Mouse (Mus musculus): ENCODE measurements around the gene Hoxc5.

Hoxc5 gene

DNA sequence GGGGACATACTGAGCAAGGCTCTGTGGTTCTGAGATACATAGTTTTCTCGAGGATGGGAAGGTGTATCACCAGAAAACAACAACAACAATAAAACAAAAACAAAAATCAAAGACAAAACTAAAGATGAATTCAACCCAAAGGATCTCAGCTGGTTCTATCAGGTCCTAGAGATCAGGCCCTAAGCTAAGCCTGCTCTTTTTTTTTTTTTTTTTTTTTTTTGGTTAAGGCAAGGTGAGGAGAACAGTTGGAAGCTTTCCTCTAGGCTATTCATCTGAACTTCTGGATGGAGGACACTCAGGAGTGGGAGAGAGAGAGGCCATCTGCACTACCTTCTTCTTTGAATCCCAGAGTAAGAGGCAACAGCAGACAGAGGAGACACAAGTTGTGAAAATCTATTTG is 70.3 kb downstream of the Hoxc5 start:
- no peak for DNase-seq (ENCODE audit: extremely low spot score)

DNA sequence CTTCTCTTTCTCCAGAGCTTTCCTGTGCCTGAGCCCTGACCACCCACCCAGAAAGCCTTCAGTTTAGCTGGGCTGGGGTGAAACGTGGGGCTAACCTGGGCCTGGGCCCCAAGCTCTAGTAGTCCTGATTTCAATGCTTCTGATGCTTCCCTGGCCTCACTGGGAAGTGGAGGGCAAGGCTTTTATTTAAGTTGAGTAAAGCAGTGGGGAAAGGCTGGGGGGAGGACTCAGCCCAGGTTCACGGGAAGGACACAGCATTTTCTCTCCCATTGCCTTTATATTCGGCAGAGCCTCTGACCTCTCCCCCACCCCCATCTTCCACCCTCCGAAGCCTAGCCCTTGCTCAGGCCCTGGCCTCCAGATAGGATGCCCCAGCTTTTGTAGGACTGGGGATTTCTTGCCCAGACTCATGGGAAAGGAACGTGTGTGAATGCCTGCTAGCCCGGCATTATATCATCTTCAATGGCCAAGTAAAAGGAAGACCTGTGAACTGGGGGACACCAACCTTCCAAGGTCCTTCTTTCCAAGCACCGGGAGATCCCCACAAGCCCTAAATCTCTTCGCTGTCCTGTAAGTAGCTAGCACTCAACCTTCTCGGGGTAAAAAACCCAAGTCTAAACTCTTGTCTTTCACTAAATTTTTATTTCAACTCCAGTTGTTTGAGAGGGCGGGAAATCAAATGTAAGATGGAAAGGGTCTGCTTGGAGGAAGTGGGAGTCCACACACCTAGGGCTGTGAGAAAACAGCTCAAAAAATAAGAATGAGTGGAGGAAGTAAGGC is 71.6 kb downstream of the Hoxc5 start:
- DNase-seq (ENCODE audit: extremely low spot score) = peak; percentile 66

DNA sequence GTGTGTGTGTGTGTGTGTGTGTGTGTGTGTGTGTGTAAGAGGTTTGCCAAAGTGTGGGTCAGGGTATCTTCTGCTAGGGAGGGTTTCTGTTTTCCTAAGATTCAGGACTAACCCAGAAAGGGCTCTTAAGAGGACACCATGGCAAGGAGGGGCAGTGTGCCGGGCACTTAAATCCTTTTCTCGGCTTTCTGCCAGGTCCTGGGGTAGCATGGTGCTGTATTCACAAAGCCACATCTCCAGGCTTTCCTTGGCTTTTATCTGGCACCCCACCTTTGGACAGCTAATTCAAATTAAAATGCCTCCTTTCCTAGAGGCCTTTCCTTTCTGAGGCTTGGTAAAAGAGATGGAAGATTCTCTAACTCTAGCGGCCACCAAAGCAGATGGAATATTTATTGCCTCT is 72.4 kb downstream of the Hoxc5 start:
- DNase-seq (ENCODE audit: extremely low spot score) = no peak

DNA sequence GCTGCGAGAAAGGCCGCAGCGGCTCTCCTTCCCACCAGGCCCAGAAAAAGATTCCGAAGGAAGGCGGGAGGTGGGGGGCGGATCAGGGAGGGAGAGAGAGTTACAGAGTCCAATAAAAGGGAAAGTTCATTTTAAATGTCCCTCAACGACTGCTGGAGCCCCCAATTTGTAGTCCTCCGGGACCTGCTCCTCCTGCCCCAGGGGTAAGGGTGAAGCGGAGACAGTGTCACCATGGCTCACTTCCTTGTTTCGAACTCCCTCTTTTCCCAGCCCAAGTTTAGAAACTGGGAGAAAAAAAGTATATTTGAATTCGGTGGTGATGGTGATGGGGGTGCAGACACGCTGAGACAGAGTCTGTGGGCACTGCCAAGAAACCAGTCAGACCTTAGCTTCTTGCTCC is 73.4 kb downstream of the Hoxc5 start:
- DNase-seq (ENCODE audit: extremely low spot score) = no peak

DNA sequence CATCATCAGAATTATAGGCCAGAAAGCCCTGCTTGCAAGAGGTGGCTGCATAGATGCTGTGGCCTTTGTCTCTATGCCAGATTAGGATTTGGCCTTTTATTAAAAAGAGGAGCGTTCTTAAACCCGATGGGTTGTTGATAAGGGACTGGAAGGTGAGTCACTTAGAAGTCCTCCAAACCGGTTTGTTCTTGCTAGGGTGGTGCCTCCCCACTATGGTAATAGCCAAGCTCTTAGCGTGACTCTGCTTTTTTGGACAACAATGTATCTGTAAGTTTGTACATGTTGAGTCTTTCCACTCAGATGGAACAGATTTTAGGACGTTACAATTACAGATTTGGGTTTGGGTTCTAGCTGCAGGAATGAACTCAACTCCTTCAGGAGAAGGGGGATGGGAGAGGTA is 74.4 kb downstream of the Hoxc5 start:
- peak; percentile 44 for DNase-seq (ENCODE audit: extremely low spot score)

DNA sequence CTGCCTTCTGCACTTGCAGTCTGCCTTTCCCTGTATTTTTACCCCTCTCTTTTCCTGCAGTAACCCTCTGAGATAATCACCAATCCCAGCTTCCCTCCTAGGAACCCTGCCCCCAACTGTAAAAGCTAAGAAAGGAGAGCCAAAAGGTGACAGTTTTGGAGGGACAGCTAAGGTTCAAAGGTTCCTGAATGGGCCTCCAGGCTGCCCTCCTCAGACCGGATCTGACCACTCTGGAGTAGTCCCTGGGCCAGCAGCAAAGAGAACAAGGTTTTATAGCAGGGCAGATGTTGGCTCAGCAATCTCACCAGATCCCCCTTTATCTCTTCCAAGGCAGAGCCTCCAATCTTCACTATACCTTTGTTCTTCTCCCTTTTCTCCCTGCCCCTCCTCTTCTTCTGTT is 75.0 kb downstream of the Hoxc5 start:
- peak; percentile 43 for DNase-seq (ENCODE audit: extremely low spot score)

DNA sequence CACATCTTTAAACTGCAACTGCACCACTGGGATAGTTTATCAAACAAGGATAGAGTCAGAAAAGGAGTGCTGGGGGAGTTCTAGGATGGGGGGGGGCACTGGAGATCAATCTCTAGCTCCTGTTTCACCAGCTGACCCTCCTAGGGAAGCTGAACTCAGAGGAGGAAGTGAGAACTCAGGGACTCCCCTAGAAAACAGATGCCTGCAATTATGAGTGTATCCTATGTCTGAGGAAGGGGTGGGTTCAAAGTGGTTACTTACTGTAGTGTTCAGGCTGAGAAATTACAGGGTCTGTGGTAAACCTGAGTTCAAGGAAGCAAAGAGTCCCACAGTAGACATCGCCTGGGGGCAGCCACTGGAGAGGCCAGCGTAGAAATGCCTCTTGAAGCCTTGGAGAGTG is 84.4 kb downstream of the Hoxc5 start:
- no peak for DNase-seq (ENCODE audit: extremely low spot score)

DNA sequence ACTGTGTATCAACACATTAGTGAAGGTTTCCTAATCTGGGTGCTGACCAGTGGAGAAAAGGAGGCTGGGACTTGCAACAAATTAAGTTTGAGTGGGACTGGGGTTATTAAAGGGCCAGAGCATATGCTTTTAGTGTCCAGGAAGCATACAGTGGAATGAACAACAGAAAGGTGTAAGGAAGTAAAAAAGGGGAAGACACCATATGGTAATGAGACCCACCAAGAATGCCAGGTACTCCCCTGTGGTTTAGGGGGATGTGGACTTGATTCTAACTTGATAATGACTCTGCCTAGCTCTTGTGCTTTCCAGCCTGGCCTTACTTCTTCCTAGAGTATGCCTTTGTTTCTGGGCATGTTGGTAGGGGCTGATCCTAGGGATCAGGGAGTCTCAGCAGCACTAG is 86.0 kb downstream of the Hoxc5 start:
- DNase-seq (ENCODE audit: extremely low spot score) = no peak

DNA sequence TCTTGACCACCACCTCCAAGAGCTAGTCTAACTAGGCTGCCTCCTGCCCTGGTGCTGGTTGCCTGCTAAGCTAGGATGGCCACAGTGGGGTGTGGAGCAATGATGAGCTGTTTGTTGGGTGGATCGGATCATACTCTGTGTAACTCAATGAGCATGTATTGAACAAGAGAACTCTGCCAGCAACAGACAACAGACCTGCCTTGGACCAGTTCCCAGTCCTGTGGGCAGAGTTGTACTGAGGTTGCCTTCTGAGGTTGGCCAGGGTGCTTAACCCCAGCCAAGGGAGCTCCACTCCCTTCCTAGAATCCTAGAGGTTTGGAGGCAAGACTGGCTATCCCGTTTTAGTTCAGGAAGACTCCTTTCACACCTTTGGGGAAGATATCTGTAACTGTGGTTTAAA is 89.2 kb downstream of the Hoxc5 start:
- no peak for DNase-seq (ENCODE audit: extremely low spot score)

DNA sequence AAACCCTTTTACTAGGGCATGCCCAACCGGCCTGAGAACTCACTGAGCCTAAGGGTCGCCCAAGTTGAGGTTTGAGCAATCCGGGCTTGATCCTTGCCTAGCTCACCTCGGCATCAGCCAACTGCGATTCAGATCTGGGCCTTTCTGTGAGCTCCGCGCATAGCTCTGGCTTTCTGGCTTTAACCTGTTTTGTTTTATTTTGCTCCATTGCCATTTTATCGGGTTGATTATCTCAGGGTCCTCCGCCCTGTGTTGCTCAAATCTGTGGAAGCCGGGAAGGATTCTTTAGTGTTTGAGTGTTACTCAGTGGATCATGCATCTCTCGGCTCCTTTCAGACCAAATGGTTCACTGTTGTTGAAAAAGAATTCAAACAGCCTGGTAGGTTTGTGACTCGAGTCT is 91.5 kb downstream of the Hoxc5 start:
- DNase-seq (ENCODE audit: extremely low spot score) = peak; percentile 66

DNA sequence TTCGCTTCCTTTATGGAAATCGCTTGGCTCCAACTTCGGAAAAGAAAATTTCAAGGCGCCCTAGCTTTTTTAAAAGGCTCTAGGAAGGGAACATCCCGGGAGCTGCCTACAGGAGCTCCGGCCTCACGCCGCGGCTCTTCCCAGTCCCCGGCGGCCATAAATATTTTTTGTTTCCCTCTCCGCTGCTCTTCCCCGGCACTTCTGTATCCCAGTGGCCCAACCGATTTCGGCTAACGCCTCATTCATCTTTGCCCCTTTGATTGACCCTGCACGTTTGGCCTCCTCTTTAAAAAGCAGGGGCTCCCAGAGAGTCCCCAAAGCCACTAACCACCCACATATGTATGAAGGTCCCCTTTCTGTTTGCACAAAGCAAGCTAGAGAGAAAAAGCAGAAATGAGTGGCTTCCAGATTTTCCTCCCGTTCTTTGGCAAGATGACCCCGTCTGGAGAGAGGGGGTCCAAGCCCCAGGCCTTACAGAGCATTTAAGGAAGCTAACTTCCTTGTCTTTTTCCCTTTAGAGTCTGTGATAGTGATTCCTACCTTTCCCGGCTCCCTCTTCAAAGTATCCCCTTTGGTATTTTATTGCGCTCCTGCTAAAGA is 92.2 kb downstream of the Hoxc5 start:
- DNase-seq (ENCODE audit: extremely low spot score) = no peak

DNA sequence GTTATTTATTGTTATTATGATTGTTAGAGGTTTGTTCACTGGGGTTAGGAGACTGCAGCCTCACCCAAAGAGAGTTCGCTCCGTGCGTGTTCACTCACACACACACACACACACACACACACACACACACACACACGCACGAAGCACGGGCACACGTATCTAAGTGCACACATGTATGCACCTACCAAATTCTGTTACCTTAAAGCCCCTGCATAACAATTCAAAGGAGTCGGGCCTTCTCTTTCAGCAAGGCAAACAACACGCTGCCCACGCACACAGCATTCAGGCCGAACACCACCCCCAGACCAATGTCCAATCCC is 92.7 kb downstream of the Hoxc5 start:
- no peak for DNase-seq (ENCODE audit: extremely low spot score)

DNA sequence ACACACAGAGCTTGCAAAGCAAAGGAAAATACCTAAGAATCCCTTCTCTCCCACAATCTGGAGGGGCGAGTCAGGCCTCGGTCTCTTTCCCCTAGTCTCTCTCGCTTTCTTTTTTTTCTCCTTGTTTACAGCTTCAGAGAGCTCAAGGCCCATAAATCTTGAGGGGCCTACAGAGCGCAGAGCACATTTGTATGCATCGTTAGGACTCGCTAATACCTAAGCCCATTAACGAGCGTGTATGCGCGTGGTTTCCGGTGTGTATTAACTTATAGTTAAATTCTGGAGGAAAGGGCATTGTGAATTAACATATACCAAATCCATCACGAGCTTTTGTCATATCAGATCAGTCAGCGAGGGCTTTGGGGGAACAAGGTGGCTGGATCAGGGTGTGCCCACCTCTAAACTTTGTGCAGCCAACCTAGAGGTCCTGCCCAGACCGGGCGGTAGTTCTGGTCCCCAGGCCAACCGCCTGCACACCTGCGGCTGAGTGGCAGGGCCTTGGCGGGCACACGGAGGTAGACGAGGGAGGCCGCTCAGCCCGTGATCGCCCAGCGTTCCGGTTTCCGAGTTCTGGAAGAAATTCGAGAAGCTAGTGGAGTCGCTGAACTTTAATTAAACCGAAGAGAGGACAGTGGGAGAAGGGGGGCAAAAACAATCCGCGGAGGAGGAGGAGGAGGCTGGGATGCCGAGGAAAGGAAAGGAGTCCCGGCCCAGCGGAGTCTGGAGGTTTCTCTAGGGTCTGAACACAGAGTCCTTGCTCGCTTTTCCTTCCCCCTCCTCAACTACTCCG is 93.3 kb downstream of the Hoxc5 start:
- peak; percentile 77 for DNase-seq (ENCODE audit: extremely low spot score)

DNA sequence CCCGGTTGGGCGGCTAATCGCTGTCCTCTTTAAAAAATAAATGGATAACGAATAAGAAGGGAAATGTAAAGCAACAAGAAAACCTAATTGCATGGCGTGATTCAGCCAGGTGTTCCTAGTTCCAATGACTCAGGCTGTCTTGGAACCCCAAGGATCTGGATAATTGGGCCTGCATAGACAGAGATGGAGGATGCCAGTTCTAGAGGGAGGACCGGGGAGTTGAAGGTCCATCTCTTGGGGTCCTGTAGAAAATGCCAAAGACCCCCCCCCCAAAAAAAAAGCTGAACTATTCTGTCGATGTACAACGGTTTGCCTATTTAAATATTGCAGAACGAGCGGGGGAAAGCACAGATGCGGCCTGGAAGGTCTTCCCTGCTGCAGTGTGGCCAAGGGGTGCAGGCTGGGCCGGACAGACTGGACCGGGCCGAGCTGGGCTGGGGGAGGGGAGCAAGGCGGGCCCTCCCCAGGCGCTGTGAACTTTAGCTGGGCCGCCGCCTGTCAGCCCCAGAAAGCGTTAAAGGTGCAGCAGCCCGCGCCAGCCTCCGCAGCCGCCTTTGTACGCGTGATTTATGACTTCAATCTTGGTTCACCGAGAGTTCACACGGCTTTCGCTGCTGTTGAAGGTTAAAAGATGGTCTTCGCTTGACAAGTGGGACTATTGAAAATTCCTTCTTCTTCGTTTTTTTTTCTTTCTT is 94.0 kb downstream of the Hoxc5 start:
- peak; percentile 77 for DNase-seq (ENCODE audit: extremely low spot score)

DNA sequence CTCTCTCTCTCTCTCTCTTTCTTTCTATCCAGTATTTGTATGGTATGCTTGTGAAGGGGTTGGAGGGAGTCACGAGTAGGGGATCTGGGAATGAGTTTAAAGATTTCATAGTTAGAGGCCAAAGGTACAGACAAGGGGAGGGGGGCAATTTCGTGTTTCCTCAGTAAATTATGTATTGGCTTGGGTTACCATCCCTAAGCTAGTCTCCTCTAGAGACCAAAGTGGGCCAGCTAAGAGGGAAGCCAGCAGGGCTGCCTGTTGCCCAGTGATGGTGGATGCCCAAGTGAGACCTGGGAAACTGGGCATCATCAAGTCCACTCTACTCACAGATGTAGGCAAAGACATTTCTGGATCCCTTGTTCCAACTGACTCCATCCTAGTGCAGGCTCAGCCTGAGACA is 94.7 kb downstream of the Hoxc5 start:
- no peak for DNase-seq (ENCODE audit: extremely low spot score)

DNA sequence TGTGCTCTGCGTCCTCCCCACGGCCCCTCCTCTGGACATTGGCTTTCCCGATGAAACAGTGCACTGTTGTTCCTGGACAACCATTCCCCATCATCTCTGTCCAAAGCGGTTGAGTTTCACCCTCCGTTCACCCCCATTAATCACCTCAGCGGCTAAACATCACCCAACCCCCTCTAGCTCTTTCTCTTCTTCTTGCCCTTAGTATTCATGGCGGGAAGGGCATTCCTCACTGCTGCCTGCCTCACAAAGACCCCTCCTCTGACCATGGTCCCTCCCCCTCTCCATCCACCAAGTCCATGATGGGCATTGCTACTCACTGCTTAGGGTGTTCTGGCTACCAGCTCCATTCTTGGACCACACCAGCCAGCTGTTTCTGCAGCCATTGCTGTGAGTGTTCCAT is 98.4 kb downstream of the Hoxc5 start:
- peak; percentile 79 for DNase-seq (ENCODE audit: extremely low spot score)
